Mouse (Mus musculus): ENCODE results near the gene Pax2.

DNA sequence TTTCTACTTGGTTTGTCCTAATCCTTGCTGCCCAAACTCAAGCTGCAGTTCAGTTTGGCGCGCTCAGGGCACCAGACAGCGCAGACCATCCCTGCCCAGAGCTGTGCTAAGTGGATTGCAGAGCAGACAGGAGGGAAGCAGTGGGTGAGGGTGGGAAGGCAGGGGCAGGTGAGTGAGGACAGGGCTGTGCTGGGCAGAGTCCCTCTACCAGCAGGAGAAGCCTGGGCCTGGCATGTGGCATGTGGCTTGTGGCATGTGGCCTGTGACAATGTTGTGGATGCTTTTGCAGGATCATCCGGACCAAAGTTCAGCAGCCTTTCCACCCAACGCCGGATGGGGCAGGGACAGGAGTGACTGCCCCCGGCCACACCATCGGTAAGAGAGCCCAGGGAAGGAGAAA, 32.6 kb downstream of the Pax2 start:
- TF ChIP-seq POLR2A (IDR thresholded peaks at IDR 0.05; ENCODE audit: control insufficient read depth, low read depth, low read length) (no peak), CTCF (IDR thresholded peaks at IDR 0.05; ENCODE audit: control insufficient read depth, insufficient read depth, insufficient replicate concordance, low read depth, low read length) (no peak)
